Mouse (Mus musculus) small intestine, adult 2 months (tissue): ENCODE measurements at regions not wholly inside any gene's neighbourhood (a gene's known extent, or its start where the extent isn't known, plus 50 kb on each side); places are given as distances from the start of the nearest gene placed in this dataset.

Experiments
- CTCF ChIP-seq: fragments of 200-500 bp; IDR thresholded peaks from 2 replicates; pipeline ENCODE4 v1.5.1; 2012; ENCODE audit warnings: low read depth, mild to moderate bottlenecking, control low read depth, inconsistent platforms, low read length, moderate library complexity, mixed read lengths; ENCODE audit not compliant: insufficient replicate concordance, insufficient read length; ENCODE audit errors: extremely low read depth
- POLR2A ChIP-seq: fragments of 200-500 bp; IDR thresholded peaks from 2 replicates; pipeline ENCODE4 v1.6.1; 2012; ENCODE audit warnings: low read depth, mild to moderate bottlenecking, control low read depth, inconsistent platforms, low read length, moderate library complexity

- TF ChIP-seq CTCF (no peak), POLR2A (no peak)
Observed at GRCm38 (mm10) chr10:25041221-25041620, 113.9 kb upstream of the Arg1 start.
